Mouse (Mus musculus): ENCODE data around the gene Ajm1. TPM values are rescaled to one million over a fixed set of nuclear protein-coding genes. Genes with fewer than 3 reads are reported as not detected.

The Ajm1 gene
- polyA plus RNA-seq, 2 experiments = 0.19 to 2.5 TPM

- H3K4me1 ChIP-seq (ENCODE audit: control insufficient read depth, insufficient read depth, low read length) = peaks cover 15% of the 10 kb centered on the region
- H3K9ac ChIP-seq (ENCODE audit: low read depth, low read length, severe bottlenecking) = peak within 1 kb of the TSS; percentile 97
- DNase-seq (ENCODE audit: low spot score) (peak; percentile 93), ATAC-seq (ENCODE audit: low FRiP score, low read depth) (peak; percentile 92)
- H3K9me3 ChIP-seq (ENCODE audit: control insufficient read depth, low read length) = no peaks in the 10 kb centered on the region
- peaks cover 7% of the 10 kb centered on the region; the same call in 1 of the 2 replicates for H3K36me3 ChIP-seq (ENCODE audit: control insufficient read depth, insufficient read depth, low read length)
- WGBS = 0% methylated on average over 69 of the region's 80 CpGs
- TF ChIP-seq POLR2A (IDR thresholded peaks at IDR 0.05; ENCODE audit: borderline replicate concordance, extremely low read depth, insufficient read depth, insufficient read length) = peak; percentile 96
- H3K27ac ChIP-seq (replicated peaks; ENCODE audit: low read depth, low read length) = peak within 1 kb of the TSS; percentile 95
- no peaks in the 10 kb centered on the region for H3K27me3 ChIP-seq (ENCODE audit: control insufficient read depth, insufficient read depth, low read length)
- H3K4me2 ChIP-seq (replicated peaks; ENCODE audit: low read depth, low read length, severe bottlenecking) = peak within 1 kb of the TSS; percentile 65
- H3K4me3 ChIP-seq (replicated peaks; ENCODE audit: low read length) = peak within 1 kb of the TSS; percentile 100
Measured at GRCm38 (mm10) chr2:25607761-25608622, 26.4 kb upstream of the Ajm1 start, which contains the start of gene Rabl6. TSS of gene Rabl6 (minus strand) at chr2:25608521.

GRCm38 (mm10) chr2:25602526-25602925 lies 21.0 kb upstream of the Ajm1 start:
- H3K27me3 ChIP-seq (ENCODE audit: control insufficient read depth, insufficient read depth, low read length) = no peaks in the 10 kb centered on the region
- DNase-seq (ENCODE audit: low spot score) (no peak), ATAC-seq (ENCODE audit: low FRiP score, low read depth) (no peak)
- H3K9me3 ChIP-seq (ENCODE audit: control insufficient read depth, low read length) = no peaks in the 10 kb centered on the region
- H3K36me3 ChIP-seq (ENCODE audit: control insufficient read depth, insufficient read depth, low read length) = peaks cover 62% of the 10 kb centered on the region
- H3K9ac ChIP-seq (ENCODE audit: low read depth, low read length, severe bottlenecking) = no peak overlapping the region
- H3K4me2 ChIP-seq (replicated peaks; ENCODE audit: low read depth, low read length, severe bottlenecking) = no peak overlapping the region
- peaks cover 9% of the 10 kb centered on the region for H3K4me1 ChIP-seq (ENCODE audit: control insufficient read depth, insufficient read depth, low read length)
- whole genome bisulfite sequencing = 94% methylated on average over 5 of the region's 5 CpGs
- H3K4me3 ChIP-seq (replicated peaks; ENCODE audit: low read length) = no peak overlapping the region
- no peak for TF ChIP-seq POLR2A (IDR thresholded peaks at IDR 0.05; ENCODE audit: borderline replicate concordance, extremely low read depth, insufficient read depth, insufficient read length)
- no peak overlapping the region for H3K27ac ChIP-seq (replicated peaks; ENCODE audit: low read depth, low read length)

DNA sequence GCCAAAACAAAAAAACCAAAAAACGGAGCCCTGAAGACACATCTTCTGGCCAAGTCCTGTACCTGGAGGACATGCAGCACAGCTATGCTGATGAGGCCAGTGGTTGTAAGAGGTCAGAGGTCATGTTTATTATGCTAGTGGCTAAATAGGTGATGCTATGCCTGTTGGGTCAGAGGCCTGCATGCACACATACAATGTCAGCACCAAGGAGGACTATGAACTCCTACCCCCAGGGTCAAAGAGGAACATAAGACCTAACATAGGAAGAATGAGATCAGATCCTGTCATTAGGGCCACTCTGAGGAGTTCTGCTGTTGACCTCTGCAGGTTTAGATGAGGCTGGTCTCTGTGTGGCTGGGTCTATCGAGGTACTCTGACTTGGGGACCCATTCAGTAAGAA lies 18.5 kb upstream of the Ajm1 start:
- no peaks in the 10 kb centered on the region for H3K27me3 ChIP-seq (ENCODE audit: control insufficient read depth, insufficient read depth, low read length)
- no peaks in the 10 kb centered on the region for H3K4me1 ChIP-seq (ENCODE audit: control insufficient read depth, insufficient read depth, low read length)
- TF ChIP-seq POLR2A (IDR thresholded peaks at IDR 0.05; ENCODE audit: borderline replicate concordance, extremely low read depth, insufficient read depth, insufficient read length) = no peak
- WGBS = 83% methylated on average over 2 of the region's 2 CpGs
- no peak overlapping the region for H3K27ac ChIP-seq (replicated peaks; ENCODE audit: low read depth, low read length)
- H3K4me2 ChIP-seq (replicated peaks; ENCODE audit: low read depth, low read length, severe bottlenecking) = no peak overlapping the region
- no peak overlapping the region for H3K9ac ChIP-seq (ENCODE audit: low read depth, low read length, severe bottlenecking)
- no peaks in the 10 kb centered on the region for H3K9me3 ChIP-seq (ENCODE audit: control insufficient read depth, low read length)
- peaks cover 87% of the 10 kb centered on the region for H3K36me3 ChIP-seq (ENCODE audit: control insufficient read depth, insufficient read depth, low read length)
- ATAC-seq (ENCODE audit: low FRiP score, low read depth) (no peak), DNase-seq (ENCODE audit: low spot score) (no peak)
- no peak overlapping the region for H3K4me3 ChIP-seq (replicated peaks; ENCODE audit: low read length)

DNA sequence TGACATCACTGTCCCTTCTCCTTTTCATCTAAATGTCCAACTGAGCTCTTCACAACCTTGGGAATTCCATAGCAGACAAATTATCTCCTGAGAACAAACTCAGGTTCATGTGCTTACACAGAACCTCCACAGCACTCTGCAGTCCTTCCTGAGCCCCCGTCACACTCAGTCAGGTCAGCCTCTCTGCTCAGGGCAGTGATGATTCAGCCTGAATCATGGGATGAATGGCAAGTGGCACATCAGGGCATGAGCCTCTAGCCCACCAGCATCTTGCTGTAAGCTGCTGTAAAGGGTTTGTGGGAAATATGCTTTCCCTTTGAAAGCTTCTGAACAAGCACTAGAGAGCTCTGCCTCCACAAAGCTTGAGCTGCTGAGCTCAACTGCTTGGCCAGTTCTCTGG lies 17.2 kb upstream of the Ajm1 start:
- TF ChIP-seq POLR2A (IDR thresholded peaks at IDR 0.05; ENCODE audit: borderline replicate concordance, extremely low read depth, insufficient read depth, insufficient read length) = no peak
- H3K9ac ChIP-seq (ENCODE audit: low read depth, low read length, severe bottlenecking) = no peak overlapping the region
- H3K27me3 ChIP-seq (ENCODE audit: control insufficient read depth, insufficient read depth, low read length) = no peaks in the 10 kb centered on the region
- H3K4me3 ChIP-seq (replicated peaks; ENCODE audit: low read length) = no peak overlapping the region
- no peak for DNase-seq (ENCODE audit: low spot score)
- H3K4me1 ChIP-seq (ENCODE audit: control insufficient read depth, insufficient read depth, low read length) = no peaks in the 10 kb centered on the region
- H3K36me3 ChIP-seq (ENCODE audit: control insufficient read depth, insufficient read depth, low read length) = peaks cover 89% of the 10 kb centered on the region
- no peak overlapping the region for H3K27ac ChIP-seq (replicated peaks; ENCODE audit: low read depth, low read length)
- H3K9me3 ChIP-seq (ENCODE audit: control insufficient read depth, low read length) = no peaks in the 10 kb centered on the region
- WGBS = 100% methylated on average over 1 of the region's 1 CpGs
- no peak for ATAC-seq (ENCODE audit: low FRiP score, low read depth)
- no peak overlapping the region for H3K4me2 ChIP-seq (replicated peaks; ENCODE audit: low read depth, low read length, severe bottlenecking)

DNA sequence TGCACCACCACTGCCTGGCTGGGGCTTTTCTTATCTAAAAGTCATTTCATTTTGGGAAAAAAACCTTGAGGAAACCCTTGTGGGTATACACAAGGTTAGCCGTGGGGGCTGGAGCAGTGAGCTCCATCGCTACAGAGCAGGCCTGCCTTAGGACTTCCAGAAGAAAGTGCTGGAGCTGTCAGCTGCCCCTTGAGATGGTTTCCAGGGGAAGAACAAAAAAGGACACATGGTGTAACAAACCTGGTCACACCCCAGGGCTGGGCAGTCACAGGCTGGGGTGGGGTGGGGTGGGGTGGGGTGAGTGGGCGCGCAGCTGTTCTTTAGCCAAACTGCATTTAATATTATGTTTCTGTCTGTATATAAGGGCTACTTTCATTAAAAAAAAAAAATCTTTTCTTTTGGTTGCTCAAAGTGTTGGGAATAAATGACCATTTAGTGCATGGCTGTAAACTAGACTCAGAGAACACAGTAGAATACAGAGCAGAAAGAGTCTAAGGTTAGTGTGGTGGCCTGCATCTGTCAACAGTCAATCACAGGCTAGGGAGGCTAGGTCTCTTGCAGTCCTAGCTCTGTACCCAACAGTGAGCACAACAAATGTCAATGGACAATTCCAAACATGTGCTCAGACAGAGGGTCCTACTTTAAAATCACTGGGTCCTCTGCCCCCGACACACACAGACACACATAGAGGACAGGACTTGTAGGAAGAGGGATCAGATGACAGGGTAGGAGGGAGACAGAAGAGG lies 15.4 kb upstream of the Ajm1 start:
- DNase-seq (ENCODE audit: low spot score) = no peak
- no peak overlapping the region for H3K4me3 ChIP-seq (replicated peaks; ENCODE audit: low read length)
- no peak overlapping the region for H3K4me2 ChIP-seq (replicated peaks; ENCODE audit: low read depth, low read length, severe bottlenecking)
- ATAC-seq (ENCODE audit: low FRiP score, low read depth) = 0 out of 2 replicates have a peak, but pooled peaks have one; percentile 45
- H3K27ac ChIP-seq (replicated peaks; ENCODE audit: low read depth, low read length) = no peak overlapping the region
- no peak for TF ChIP-seq POLR2A (IDR thresholded peaks at IDR 0.05; ENCODE audit: borderline replicate concordance, extremely low read depth, insufficient read depth, insufficient read length)
- H3K4me1 ChIP-seq (ENCODE audit: control insufficient read depth, insufficient read depth, low read length) = no peaks in the 10 kb centered on the region
- WGBS = 92% methylated on average over 5 of the region's 5 CpGs
- peaks cover 95% of the 10 kb centered on the region for H3K36me3 ChIP-seq (ENCODE audit: control insufficient read depth, insufficient read depth, low read length)
- no peaks in the 10 kb centered on the region for H3K9me3 ChIP-seq (ENCODE audit: control insufficient read depth, low read length)
- H3K9ac ChIP-seq (ENCODE audit: low read depth, low read length, severe bottlenecking) = no peak overlapping the region
- no peaks in the 10 kb centered on the region for H3K27me3 ChIP-seq (ENCODE audit: control insufficient read depth, insufficient read depth, low read length)

Data from limb, embryonic 14.5 days (tissue).